Comparison of ENCODE assay signal across 21 mouse cellular contexts in the genomic region with DNA sequence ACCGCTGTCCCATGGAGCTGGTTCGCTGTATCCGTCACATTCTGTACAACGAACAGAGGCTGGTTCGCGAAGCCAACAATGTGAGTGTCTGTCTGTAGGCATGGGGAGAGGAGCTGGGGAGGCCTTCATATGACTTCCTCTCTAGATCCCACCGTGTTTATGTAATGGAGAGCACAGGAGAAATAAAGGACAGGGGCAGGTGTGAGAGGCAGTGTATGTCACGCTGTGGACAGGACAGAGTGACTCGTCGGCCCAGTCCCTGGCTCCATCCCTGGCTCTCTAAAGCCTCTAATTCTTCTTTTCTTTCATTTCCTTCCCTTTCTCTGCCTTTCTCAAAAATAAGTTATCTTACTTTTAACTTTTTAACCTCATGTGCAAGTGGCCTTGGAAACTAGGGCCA. TPM values are rescaled to one million over a fixed set of nuclear protein-coding genes. Genes with fewer than 3 reads are reported as not detected.
DNase-seq lines count a peak whose midpoint lies in the region; ATAC-seq and TF ChIP-seq lines count a peak whose summit lies in the region.
"Had no signal": no experiment of that assay in that cellular context is flagged by ENCODE, and none has a peak within 500 bp of the region (broad histone marks: within the 10 kb centered on the region; RNA-seq: fewer than 3 reads in every experiment).

No protein-coding gene starts in this region.

- no peak overlapping the region for H3K4me2 ChIP-seq in forebrain, embryonic 11.5 days (ENCODE audit: low read depth, low read length, severe bottlenecking)
- no peak overlapping the region for H3K4me2 ChIP-seq in forebrain, embryonic 13.5 days
- H3K4me2 ChIP-seq in myocyte (ENCODE audit: low read depth) = peak overlapping the region; percentile 14
- H3K4me2 ChIP-seq: embryonic facial prominence, embryonic 12.5 days; forebrain, embryonic 12.5 days; forebrain, embryonic 15.5 days had no signal

- H3K36me3 ChIP-seq in forebrain, embryonic 11.5 days (ENCODE audit: control insufficient read depth, insufficient read depth, low read length) = no peaks in the 10 kb centered on the region
- H3K36me3 ChIP-seq in forebrain, embryonic 13.5 days (ENCODE audit: poor library complexity, severe bottlenecking) = no peaks in the 10 kb centered on the region
- H3K36me3 ChIP-seq in C2C12 (ENCODE audit: control insufficient read depth, insufficient read depth) (no peaks in the 10 kb centered on the region), myocyte (ENCODE audit: control insufficient read depth, insufficient read depth) (no peaks in the 10 kb centered on the region)
- H3K36me3 ChIP-seq: embryonic facial prominence, embryonic 10.5 days; embryonic facial prominence, embryonic 12.5 days; forebrain, embryonic 12.5 days; forebrain, embryonic 15.5 days had no signal

- peak; percentile 43 for DNase-seq in forebrain, embryonic 11.5 days (ENCODE audit: low spot score)
- no peak for DNase-seq in layer of hippocampus, postnatal 36 days
- DNase-seq: adrenal gland, adult 8-10 months; adrenal gland, postnatal 14 days; adrenal gland, postnatal 36 days; B cell, adult 2 months; cerebellum, adult 11-12 months; cerebellum, adult 2 months; cerebellum, adult 9-10 months; cerebellum, postnatal 10 days; cerebellum, postnatal 25 days; forebrain, postnatal 0 days had no signal

- H3K27ac ChIP-seq in forebrain, embryonic 11.5 days (ENCODE audit: low read depth, low read length) = no peak overlapping the region
- no peak overlapping the region for H3K27ac ChIP-seq in forebrain, embryonic 13.5 days
- H3K27ac ChIP-seq: embryonic facial prominence, embryonic 10.5 days; embryonic facial prominence, embryonic 12.5 days; forebrain, embryonic 12.5 days; forebrain, embryonic 15.5 days had no signal

- H3K27me3 ChIP-seq in forebrain, embryonic 11.5 days (ENCODE audit: control insufficient read depth, insufficient read depth, low read length) = peaks cover 20% of the 10 kb centered on the region
- peaks cover 59% of the 10 kb centered on the region for H3K27me3 ChIP-seq in forebrain, embryonic 13.5 days
- H3K27me3 ChIP-seq in C2C12 (ENCODE audit: control insufficient read depth, insufficient read depth, insufficient read length) (no peaks in the 10 kb centered on the region), myocyte (ENCODE audit: control insufficient read depth, insufficient read depth, insufficient read length) (no peaks in the 10 kb centered on the region)
- H3K27me3 ChIP-seq: Patski had no signal

- H3K79me2 ChIP-seq in C2C12 (ENCODE audit: control insufficient read depth, insufficient read depth) (no peaks in the 10 kb centered on the region), myocyte (ENCODE audit: control insufficient read depth, insufficient read depth) (no peaks in the 10 kb centered on the region)

- no peak for TF ChIP-seq CTCF in C2C12 (IDR thresholded peaks at IDR 0.05; ENCODE audit: control insufficient read depth, insufficient read depth, insufficient read length)

- H3K4me3 ChIP-seq in forebrain, embryonic 11.5 days (ENCODE audit: low read depth, low read length) = no peak overlapping the region
- H3K4me3 ChIP-seq in forebrain, embryonic 13.5 days = no peak overlapping the region
- H3K4me3 ChIP-seq in C2C12 (ENCODE audit: insufficient read depth, poor library complexity, severe bottlenecking) (no peak overlapping the region), myocyte (no peak overlapping the region)
- H3K4me3 ChIP-seq: embryonic facial prominence, embryonic 10.5 days; embryonic facial prominence, embryonic 12.5 days; forebrain, embryonic 12.5 days; forebrain, embryonic 15.5 days had no signal

- ATAC-seq in forebrain, embryonic 11.5 days (replicated peaks; ENCODE audit: low FRiP score) = no peak
- no peak for ATAC-seq in forebrain, embryonic 13.5 days
- ATAC-seq: activated CD4-positive, CD25-positive, alpha-beta regulatory T cell, adult 4 months; forebrain, embryonic 15.5 days; forebrain, postnatal 0 days; Patski had no signal

- no peaks in the 10 kb centered on the region for H3K79me3 ChIP-seq in C2C12 (ENCODE audit: low read depth)

- H3K4me1 ChIP-seq in forebrain, embryonic 11.5 days (replicated peaks; ENCODE audit: control insufficient read depth, insufficient read depth, low read length) = 0 out of 2 replicates have a peak, but pooled peaks cover 3% of the 10 kb centered on the region
- peaks cover 5% of the 10 kb centered on the region; the same call in 1 of the 2 replicates for H3K4me1 ChIP-seq in forebrain, embryonic 13.5 days
- H3K4me1 ChIP-seq: embryonic facial prominence, embryonic 12.5 days had no signal

- TF ChIP-seq POLR2A in myocyte (IDR thresholded peaks at IDR 0.05; ENCODE audit: insufficient read length, low read depth) = no peak

- H3ac ChIP-seq in C2C12 (ENCODE audit: control insufficient read depth, insufficient read length, low read depth) (no peak overlapping the region), myocyte (ENCODE audit: control insufficient read depth, insufficient read length) (no peak overlapping the region)

- no peak overlapping the region for H3K9ac ChIP-seq in forebrain, embryonic 11.5 days (ENCODE audit: low read length)
- no peak overlapping the region for H3K9ac ChIP-seq in forebrain, embryonic 13.5 days
- H3K9ac ChIP-seq: embryonic facial prominence, embryonic 12.5 days; forebrain, embryonic 12.5 days; forebrain, embryonic 15.5 days; forebrain, postnatal 0 days had no signal

- 94% methylated on average over 10 of the region's 10 CpGs for WGBS in forebrain, embryonic 11.5 days
- WGBS in forebrain, embryonic 13.5 days = 88% methylated on average over 10 of the region's 10 CpGs

- no peaks in the 10 kb centered on the region for H3K9me3 ChIP-seq in forebrain, embryonic 11.5 days (ENCODE audit: control insufficient read depth, low read length)
- no peaks in the 10 kb centered on the region for H3K9me3 ChIP-seq in forebrain, embryonic 13.5 days (replicated peaks)
- H3K9me3 ChIP-seq: embryonic facial prominence, embryonic 10.5 days; embryonic facial prominence, embryonic 12.5 days; forebrain, embryonic 12.5 days; forebrain, embryonic 15.5 days had no signal

TF ChIP-seq in C2C12, 6 proteins besides CTCF, POLR2A, EP300 and RAD21:
- TF ChIP-seq USF1 (IDR thresholded peaks at IDR 0.05; ENCODE audit: low read depth) = no peak
- peak; percentile 96 for TF ChIP-seq MYOD1 (IDR thresholded peaks at IDR 0.05; ENCODE audit: control insufficient read depth, insufficient read length, low read depth)

TF ChIP-seq in myocyte, 11 proteins besides CTCF, POLR2A, EP300 and RAD21:
- TF ChIP-seq MYOG (IDR thresholded peaks at IDR 0.05; ENCODE audit: control insufficient read depth in 1 of 3, insufficient read depth in 1 of 3, insufficient read length in 2 of 3, low read depth in 2 of 3) (no peak), MAX (IDR thresholded peaks at IDR 0.05; ENCODE audit: low read depth) (no peak), MYOD1 (IDR thresholded peaks at IDR 0.05; ENCODE audit: control insufficient read depth in 1 of 3, insufficient read length in 2 of 3, low read depth in 2 of 3) (peak in 2 of 3 experiments; percentile 79 to 91)

RNA-seq across cellular contexts. Expression of a gene that starts 4.0 kb away (rescaled TPM):
- 1.3 and 1.5 TPM in 2 replicates for polyA plus RNA-seq in forebrain, embryonic 11.5 days (2014; fragmentation: Nextera tagmentation; extraction: Ambion mirVana)
- 0.85 and 1.2 TPM in 2 replicates for polyA plus RNA-seq in forebrain, embryonic 13.5 days (2015; fragmentation: Nextera tagmentation; extraction: Ambion mirVana)
- polyA plus RNA-seq in C2C12 (2012; fragmentation: generic; extraction: Trizol) = 13.3 TPM
- polyA plus RNA-seq in myocyte (2012; fragmentation: generic; extraction: Trizol) = 27.2 TPM
- 1 to 10 TPM; 1.1 to 1.5 TPM for total RNA-seq in layer of hippocampus, postnatal 36 days (2021)

RNA-seq across cellular contexts. Expression of a gene that starts 12.6 kb away (rescaled TPM):
- polyA plus RNA-seq in forebrain, embryonic 11.5 days (2014; fragmentation: Nextera tagmentation; extraction: Ambion mirVana) = 18.7 and 19.1 TPM in 2 replicates
- 11.1 and 14.0 TPM in 2 replicates for polyA plus RNA-seq in forebrain, embryonic 13.5 days (2015; fragmentation: Nextera tagmentation; extraction: Ambion mirVana)
- 2.4 TPM for polyA plus RNA-seq in C2C12 (2012; fragmentation: generic; extraction: Trizol)
- 12.0 TPM for polyA plus RNA-seq in myocyte (2012; fragmentation: generic; extraction: Trizol)
- total RNA-seq in layer of hippocampus, postnatal 36 days (2021) = 10 to 100 TPM; 11.7 to 12.7 TPM
